Mouse (Mus musculus): ENCODE data around the gene Gab1.
A peak's percentile ranks its signal among the peaks of the same experiment; 100 is the strongest.

The Gab1 gene

GRCm38 (mm10) chr8:80807807-80808505, 72.4 kb downstream of the Gab1 start:
- DNase-seq = no peak

- no peak for DNase-seq
Observed at GRCm38 (mm10) chr8:80804066-80804619, 76.2 kb downstream of the Gab1 start.

- no peak for DNase-seq
Observed at GRCm38 (mm10) chr8:80798778-80799177, 81.5 kb downstream of the Gab1 start.

GRCm38 (mm10) chr8:80798198-80798777, 82.0 kb downstream of the Gab1 start:
- DNase-seq = no peak

GRCm38 (mm10) chr8:80796070-80796469, 84.2 kb downstream of the Gab1 start:
- no peak for DNase-seq

- no peak for DNase-seq
Observed at GRCm38 (mm10) chr8:80794585-80795509, 85.5 kb downstream of the Gab1 start.

- no peak for DNase-seq
Observed at GRCm38 (mm10) chr8:80793791-80794515, 86.4 kb downstream of the Gab1 start.

GRCm38 (mm10) chr8:80792214-80792613, 88.1 kb downstream of the Gab1 start:
- DNase-seq = no peak

GRCm38 (mm10) chr8:80789324-80789723, 91.0 kb downstream of the Gab1 start:
- no peak for DNase-seq

GRCm38 (mm10) chr8:80784559-80784958, 95.8 kb downstream of the Gab1 start:
- DNase-seq = no peak

GRCm38 (mm10) chr8:80783271-80783670, 97.0 kb downstream of the Gab1 start:
- no peak for DNase-seq

GRCm38 (mm10) chr8:80781338-80781737, 99.0 kb downstream of the Gab1 start:
- no peak for DNase-seq

GRCm38 (mm10) chr8:80780271-80780670, 100.0 kb downstream of the Gab1 start:
- DNase-seq = no peak

- DNase-seq = no peak
Observed at GRCm38 (mm10) chr8:80776436-80776835, 103.9 kb downstream of the Gab1 start.

- DNase-seq = no peak
Observed at GRCm38 (mm10) chr8:80772732-80773460, 107.4 kb downstream of the Gab1 start.

- no peak for DNase-seq
Observed at GRCm38 (mm10) chr8:80768451-80768850, 111.9 kb downstream of the Gab1 start.

- DNase-seq = peak; percentile 58
Observed at GRCm38 (mm10) chr8:80753017-80753715, 127.2 kb downstream of the Gab1 start.

- no peak for DNase-seq
Observed at GRCm38 (mm10) chr8:80752429-80752828, 127.9 kb downstream of the Gab1 start.

- no peak for DNase-seq
Observed at GRCm38 (mm10) chr8:80749091-80749490, 131.2 kb downstream of the Gab1 start.

GRCm38 (mm10) chr8:80739932-80740331, 140.4 kb downstream of the Gab1 start:
- DNase-seq = no peak
